Mouse (Mus musculus) intestine, embryonic 16.5 days (tissue): Measurements from ENCODE around the gene Nrm. TPM values are rescaled to one million over a fixed set of nuclear protein-coding genes. Genes with fewer than 3 reads are reported as not detected.

Source experiments
- ATAC-seq: fragments of 200-750 bp; cut with Nextera tagmentation; 2 replicates; pipeline ENCODE4 v1.8.0; 2017; ENCODE audit warnings: moderate TSS enrichment, moderate library complexity
- H3K27ac ChIP-seq: fragments of 300-500 bp; sonication (generic); 2 replicates; pipeline ENCODE4 v1.5.1; 2014; ENCODE audit warnings: mild to moderate bottlenecking, low read length
- H3K27me3 ChIP-seq: fragments of 300-500 bp; sonication (generic); replicated peaks from 2 replicates; pipeline ENCODE4 v1.6.1; 2014; ENCODE audit warnings: low read length, control low read depth, mixed read lengths; ENCODE audit not compliant: control insufficient read depth, insufficient read depth
- H3K36me3 ChIP-seq: fragments of 300-500 bp; sonication (generic); 2 replicates; pipeline ENCODE4 v1.6.1; 2014; ENCODE audit warnings: low read length, control low read depth; ENCODE audit not compliant: control insufficient read depth, insufficient read depth
- H3K4me1 ChIP-seq: fragments of 300-500 bp; sonication (generic); 2 replicates; pipeline ENCODE4 v1.6.1; 2014; ENCODE audit warnings: low read length, control low read depth, mixed read lengths; ENCODE audit not compliant: control insufficient read depth, insufficient read depth
- H3K4me2 ChIP-seq: fragments of 300-500 bp; sonication (generic); 2 replicates; pipeline ENCODE4 v1.6.1; 2014; ENCODE audit warnings: low read depth, low read length, control low read depth
- H3K4me3 ChIP-seq: fragments of 300-500 bp; sonication (generic); 2 replicates; pipeline ENCODE4 v1.5.1; 2014; ENCODE audit warnings: mild to moderate bottlenecking, low read length
- H3K9ac ChIP-seq: fragments of 300-500 bp; sonication (generic); 2 replicates; pipeline ENCODE4 v1.6.1; 2014; ENCODE audit warnings: low read depth, low read length
- H3K9me3 ChIP-seq: fragments of 300-500 bp; sonication (generic); 2 replicates; pipeline ENCODE4 v1.6.1; 2016; ENCODE audit warnings: low read length, control low read depth; ENCODE audit not compliant: control insufficient read depth
- WGBS: fragments of 180-500 bp; shearing (Covaris S2); extraction: QIAGEN DNeasy Blood & Tissue Kit; methylation state at CpG from one replicate; pipeline ENCODE4 v1.1.7; 2014; 5-methylcytosine and 5-hydroxymethylcytosine counted together
- polyA plus RNA-seq: library from polyadenylated mRNA; unstranded; fragments of >200 nt; fragmentation: Nextera tagmentation; extraction: Ambion mirVana; gene quantifications from 2 replicates; pipeline ENCODE4 v1.2.1, GENCODE M21; 2015

Nrm gene
- 47.7 and 51.7 TPM in 2 replicates for polyA plus RNA-seq

- Histone ChIP-seq H3K4me3 (peak within 1 kb of the TSS; percentile 86), H3K27me3 (no peaks in the 10 kb centered on the region), H3K4me1 (peaks cover 12% of the 10 kb centered on the region; the same call in 1 of the 2 replicates), H3K9me3 (no peaks in the 10 kb centered on the region), H3K27ac (peak within 1 kb of the TSS; percentile 88), H3K4me2 (peak within 1 kb of the TSS; percentile 66), H3K36me3 (0 out of 2 replicates have a peak, but pooled peaks cover 3% of the 10 kb centered on the region), H3K9ac (peak within 1 kb of the TSS; percentile 80)
- peak; percentile 95 for ATAC-seq
- under 1% methylated on average over 47 of the region's 47 CpGs for WGBS
Measured at GRCm38 (mm10) chr17:35861198-35861857, at the start of gene Nrm. TSS of gene Nrm (plus strand) at chr17:35861318.

DNA sequence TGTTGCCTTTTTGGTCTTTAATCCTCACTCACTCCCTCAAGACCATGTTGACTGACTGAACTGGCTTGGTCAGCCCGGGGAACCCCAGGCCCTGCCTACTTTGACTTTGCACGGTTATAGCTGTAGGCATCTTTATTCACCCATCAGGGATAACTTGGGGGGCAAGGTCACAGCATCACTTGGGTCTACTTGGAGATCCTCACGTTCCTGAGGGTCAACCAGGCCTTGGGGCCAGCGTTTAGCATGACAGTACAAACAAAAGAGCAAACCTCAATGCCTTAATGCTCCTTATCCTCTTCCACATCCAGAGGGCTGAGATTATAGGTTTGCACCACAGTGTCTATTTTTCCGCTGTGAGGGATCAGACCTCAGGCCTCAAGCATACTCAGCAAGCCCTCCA, 48.8 kb upstream of the Nrm start:
- Histone ChIP-seq H3K9me3 (no peaks in the 10 kb centered on the region), H3K27me3 (no peaks in the 10 kb centered on the region), H3K36me3 (no peaks in the 10 kb centered on the region), H3K4me2 (no peak overlapping the region), H3K4me1 (peaks cover 38% of the 10 kb centered on the region), H3K9ac (no peak overlapping the region), H3K27ac (peak overlapping the region; percentile 74), H3K4me3 (no peak overlapping the region)
- 82% methylated on average over 5 of the region's 5 CpGs for WGBS
- no peak for ATAC-seq

DNA sequence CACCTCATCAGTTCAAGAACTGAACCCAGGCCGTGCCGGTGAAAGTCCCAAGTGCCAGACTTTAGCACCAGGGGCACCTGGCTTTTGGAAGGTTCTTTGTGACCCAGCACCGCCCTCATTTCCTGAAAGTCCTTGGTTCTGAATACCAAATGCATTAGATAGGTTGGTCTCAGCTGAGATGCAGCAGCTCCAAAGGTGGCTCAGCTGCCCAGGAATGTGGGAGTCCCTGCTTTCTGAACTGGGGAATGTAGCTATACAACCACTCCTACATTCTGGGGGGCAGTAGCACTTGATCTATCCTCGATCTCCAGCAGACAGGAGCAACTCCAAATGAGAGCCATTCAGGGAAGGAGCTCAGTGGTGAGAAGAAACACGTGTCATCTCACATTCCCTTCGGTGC, 48.4 kb upstream of the Nrm start:
- 0 out of 2 replicates have a peak overlapping the region, but pooled peaks have one; percentile 5 for H3K4me2 ChIP-seq
- H3K27ac ChIP-seq, result peak overlapping the region; percentile 74
- H3K4me3 ChIP-seq, result no peak overlapping the region
- peak; percentile 10; the same call in 1 of the 2 replicates for ATAC-seq
- H3K9ac ChIP-seq, result no peak overlapping the region
- H3K27me3 ChIP-seq, result no peaks in the 10 kb centered on the region
- no peaks in the 10 kb centered on the region for H3K9me3 ChIP-seq
- WGBS, result 59% methylated on average over 6 of the region's 6 CpGs
- H3K36me3 ChIP-seq, result no peaks in the 10 kb centered on the region
- H3K4me1 ChIP-seq, result peaks cover 41% of the 10 kb centered on the region

DNA sequence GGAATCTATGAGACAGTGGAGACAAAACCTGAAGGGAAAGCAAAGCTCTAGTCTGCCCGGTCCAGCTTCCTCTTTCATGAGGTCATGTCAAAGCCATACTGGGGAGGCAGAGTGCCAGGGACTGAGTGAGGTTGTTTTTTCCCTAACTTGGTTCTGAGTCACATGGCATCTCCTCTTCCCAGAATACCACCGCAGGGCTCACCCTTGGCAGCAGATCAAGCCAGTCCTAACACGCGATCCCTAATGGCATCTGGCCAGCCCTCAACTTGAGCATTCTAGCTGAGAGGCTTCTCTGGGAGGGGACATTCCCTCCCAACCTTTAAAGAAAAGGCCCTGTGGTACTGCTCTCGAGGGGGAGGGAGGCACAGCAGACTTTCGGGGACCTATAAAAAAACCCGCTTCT, 47.9 kb upstream of the Nrm start:
- Histone ChIP-seq H3K9ac (peak overlapping the region; percentile 8; the same call in 1 of the 2 replicates), H3K27ac (peak overlapping the region; percentile 74), H3K4me1 (peaks cover 41% of the 10 kb centered on the region), H3K4me3 (no peak overlapping the region), H3K9me3 (no peaks in the 10 kb centered on the region), H3K4me2 (0 out of 2 replicates have a peak overlapping the region, but pooled peaks have one; percentile 5), H3K27me3 (no peaks in the 10 kb centered on the region), H3K36me3 (no peaks in the 10 kb centered on the region)
- ATAC-seq, result peak; percentile 66
- 45% methylated on average over 7 of the region's 7 CpGs for WGBS

DNA sequence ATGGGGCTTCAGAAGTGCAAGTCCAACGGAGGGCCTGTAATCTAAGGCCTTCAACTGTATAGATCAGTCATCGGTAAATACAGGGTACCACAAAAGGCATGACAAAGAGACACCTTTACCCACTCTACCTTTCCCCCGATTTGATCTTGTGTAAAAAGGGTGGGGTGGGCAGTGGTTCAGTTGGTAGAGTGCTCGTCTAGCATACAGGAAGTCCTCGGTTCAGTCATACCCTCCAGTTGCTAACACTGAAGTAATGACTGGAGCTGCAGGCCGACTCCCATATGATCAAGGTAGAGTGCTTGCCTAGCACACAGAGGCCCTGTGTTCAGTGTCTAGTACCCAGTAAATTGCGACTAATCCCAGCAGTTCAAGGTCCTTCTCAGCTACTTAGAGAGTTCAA, 47.5 kb upstream of the Nrm start:
- Histone ChIP-seq H3K36me3 (no peaks in the 10 kb centered on the region), H3K27ac (peak overlapping the region; percentile 74), H3K9me3 (no peaks in the 10 kb centered on the region), H3K4me2 (no peak overlapping the region), H3K4me3 (no peak overlapping the region), H3K27me3 (no peaks in the 10 kb centered on the region), H3K9ac (peak overlapping the region; percentile 8; the same call in 1 of the 2 replicates), H3K4me1 (peaks cover 41% of the 10 kb centered on the region)
- ATAC-seq, result peak; percentile 39
- 63% methylated on average over 7 of the region's 7 CpGs for WGBS

DNA sequence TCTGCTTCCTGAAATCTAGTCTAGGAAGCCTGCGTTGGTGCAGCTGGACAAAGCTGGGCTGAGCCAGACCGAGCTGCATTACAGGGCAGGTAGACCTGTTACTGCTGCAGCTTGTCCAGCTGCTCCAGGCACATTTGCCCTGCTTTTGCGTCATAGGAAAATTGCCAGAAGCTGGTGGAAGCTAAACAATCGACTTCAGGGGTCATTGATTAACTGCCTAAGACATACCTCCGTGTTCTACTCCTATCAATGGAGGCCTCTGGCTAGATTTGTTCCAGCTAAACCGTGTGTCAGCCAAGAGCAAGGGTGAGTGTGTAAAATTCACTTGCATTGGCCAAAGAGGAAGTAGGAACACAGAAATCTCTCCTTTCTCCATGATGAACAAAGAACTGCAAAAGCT, 46.4 kb upstream of the Nrm start:
- Histone ChIP-seq H3K4me3 (no peak overlapping the region), H3K4me2 (no peak overlapping the region), H3K27me3 (no peaks in the 10 kb centered on the region), H3K27ac (peak overlapping the region; percentile 75), H3K4me1 (peaks cover 41% of the 10 kb centered on the region), H3K36me3 (no peaks in the 10 kb centered on the region), H3K9ac (peak overlapping the region; percentile 4; the same call in 1 of the 2 replicates), H3K9me3 (no peaks in the 10 kb centered on the region)
- peak; percentile 34 for ATAC-seq
- WGBS, result 26% methylated on average over 6 of the region's 6 CpGs

DNA sequence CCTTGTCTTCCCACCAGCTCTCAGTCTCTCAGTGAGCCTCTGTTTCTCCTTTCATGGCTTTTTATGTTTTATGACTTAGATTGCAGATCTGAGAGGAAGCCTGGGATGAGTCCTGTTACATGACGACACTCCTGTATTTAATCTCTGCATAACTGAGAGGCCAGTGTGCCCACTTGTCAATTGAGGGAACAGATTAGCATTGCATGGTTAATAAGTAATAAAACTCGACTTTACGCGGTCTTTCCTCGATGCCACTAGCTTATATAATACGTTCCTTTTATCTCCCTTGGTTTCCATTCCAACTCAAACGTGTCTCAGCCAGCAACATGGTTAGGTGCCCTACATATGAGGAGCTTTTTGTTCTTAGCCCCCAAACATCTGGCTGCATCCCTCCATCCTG, 45.3 kb upstream of the Nrm start:
- WGBS, result 43% methylated on average over 7 of the region's 7 CpGs
- H3K36me3 ChIP-seq, result no peaks in the 10 kb centered on the region
- H3K4me1 ChIP-seq, result peaks cover 42% of the 10 kb centered on the region
- peak; percentile 56 for ATAC-seq
- 0 out of 2 replicates have a peak overlapping the region, but pooled peaks have one; percentile 6 for H3K4me2 ChIP-seq
- no peaks in the 10 kb centered on the region for H3K9me3 ChIP-seq
- no peak overlapping the region for H3K9ac ChIP-seq
- no peak overlapping the region for H3K4me3 ChIP-seq
- H3K27me3 ChIP-seq, result no peaks in the 10 kb centered on the region
- H3K27ac ChIP-seq, result peak overlapping the region; percentile 65

DNA sequence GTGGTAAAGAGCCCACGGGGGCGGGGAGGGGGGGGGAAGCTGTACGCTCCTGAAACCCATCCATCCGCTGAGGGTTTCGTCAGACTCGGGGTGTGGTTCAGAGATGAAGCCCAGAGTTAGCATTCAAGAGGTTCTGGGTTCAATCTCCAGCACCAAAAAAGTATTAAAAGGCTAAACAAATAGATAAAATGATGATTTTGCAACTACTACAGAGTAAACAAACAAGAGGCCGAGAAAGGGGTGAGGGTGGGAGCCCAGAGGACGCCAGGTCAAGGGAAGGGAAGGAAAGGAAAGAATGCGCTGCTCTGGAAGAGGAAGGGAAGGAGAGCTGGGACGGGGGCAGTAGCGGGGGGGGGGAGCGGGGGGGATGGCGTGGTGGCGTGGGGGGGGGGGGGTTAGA, 44.4 kb upstream of the Nrm start:
- no peaks in the 10 kb centered on the region for H3K27me3 ChIP-seq
- no peak overlapping the region; the same call in 1 of the 2 replicates for H3K27ac ChIP-seq
- H3K36me3 ChIP-seq, result no peaks in the 10 kb centered on the region
- H3K4me3 ChIP-seq, result no peak overlapping the region
- no peak for ATAC-seq
- no peak overlapping the region for H3K9ac ChIP-seq
- H3K9me3 ChIP-seq, result no peaks in the 10 kb centered on the region
- WGBS, result 45% methylated on average over 8 of the region's 14 CpGs
- peaks cover 44% of the 10 kb centered on the region for H3K4me1 ChIP-seq
- H3K4me2 ChIP-seq, result no peak overlapping the region

- no peaks in the 10 kb centered on the region for H3K27me3 ChIP-seq
- H3K4me2 ChIP-seq, result no peak overlapping the region
- no peak overlapping the region for H3K4me3 ChIP-seq
- WGBS, result 64% methylated on average over 10 of the region's 10 CpGs
- ATAC-seq, result no peak
- H3K9ac ChIP-seq, result no peak overlapping the region
- no peaks in the 10 kb centered on the region for H3K36me3 ChIP-seq
- H3K27ac ChIP-seq, result no peak overlapping the region
- peaks cover 44% of the 10 kb centered on the region for H3K4me1 ChIP-seq
- H3K9me3 ChIP-seq, result no peaks in the 10 kb centered on the region
Measured at GRCm38 (mm10) chr17:35817226-35817625, 43.9 kb upstream of the Nrm start.
